Mouse (Mus musculus): ENCODE measurements around the gene Ankrd13a.

- TF ChIP-seq POLR2A (IDR thresholded peaks at IDR 0.05; ENCODE audit: low read depth, low read length) (no peak), CTCF (conservative IDR thresholded peaks at IDR 0.05 in 1 of 2, IDR thresholded peaks at IDR 0.05 in 1 of 2; ENCODE audit: low read depth in 2 of 2, low read length in 2 of 2) (no peak), ZMIZ1 (IDR thresholded peaks at IDR 0.05; ENCODE audit: low read depth, low read length) (no peak), EP300 (IDR thresholded peaks at IDR 0.05; ENCODE audit: low read length) (no peak), RCOR1 (conservative IDR thresholded peaks at IDR 0.05; ENCODE audit: low read depth, low read length) (no peak), CHD2 (IDR thresholded peaks at IDR 0.05; ENCODE audit: low read length) (no peak), SMC3 (IDR thresholded peaks at IDR 0.05; ENCODE audit: low read depth, low read length) (no peak), MAX (IDR thresholded peaks at IDR 0.05; ENCODE audit: low read length) (no peak)
These were observed 22.0 kb downstream of the Ankrd13a start for GRCm38 (mm10) chr5:114796299-114797012.

All from CH12.LX (cell line).